18 mouse cellular contexts compared by ENCODE assay signal in the genomic region with DNA sequence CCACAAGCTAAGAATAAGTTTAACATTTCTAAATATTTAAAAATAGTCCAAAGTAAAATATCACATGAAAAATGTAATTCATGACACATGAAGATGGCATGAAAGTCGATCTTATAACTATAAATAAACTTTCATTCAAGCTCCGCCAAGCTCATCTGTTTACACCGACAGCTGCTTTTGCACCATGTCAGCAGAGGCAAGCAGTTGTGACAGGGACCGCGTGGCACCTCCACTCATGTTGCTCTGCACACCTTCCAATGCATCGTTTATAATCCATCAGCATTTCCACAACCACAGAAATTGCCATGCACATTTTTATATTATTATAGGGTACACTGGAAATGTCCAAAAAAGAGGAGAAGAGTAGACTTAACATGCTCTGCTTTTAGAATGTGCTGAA.
"Had no signal": no experiment of that assay in that cellular context is flagged by ENCODE, and none has a peak within 500 bp of the region (broad histone marks: within the 10 kb centered on the region; RNA-seq: fewer than 3 reads in every experiment).

No protein-coding gene starts in this region.

- H3K4me2 ChIP-seq: lung, embryonic 14.5 days; midbrain, embryonic 12.5 days; neural tube, embryonic 12.5 days; stomach, embryonic 15.5 days had no signal

- H3K4me3 ChIP-seq: midbrain, embryonic 10.5 days; midbrain, embryonic 12.5 days; neural tube, embryonic 12.5 days; stomach, embryonic 15.5 days had no signal

- H3K36me3 ChIP-seq: midbrain, embryonic 10.5 days; midbrain, embryonic 12.5 days; neural tube, embryonic 12.5 days; stomach, embryonic 15.5 days had no signal

- ATAC-seq: midbrain, embryonic 16.5 days had no signal

- H3K9ac ChIP-seq: lung, embryonic 14.5 days; midbrain, embryonic 12.5 days; neural tube, embryonic 12.5 days; stomach, embryonic 15.5 days had no signal

- H3K9me3 ChIP-seq: midbrain, embryonic 12.5 days; neural tube, embryonic 12.5 days; stomach, embryonic 15.5 days had no signal

- H3K4me1 ChIP-seq: midbrain, embryonic 10.5 days; midbrain, embryonic 12.5 days; neural tube, embryonic 12.5 days; stomach, embryonic 15.5 days had no signal

- DNase-seq: lung, adult 18-20 months; lung, embryonic 14.5 days; lung, postnatal 10 days; lung, postnatal 4 days; midbrain, embryonic 14.5 days; retina, postnatal 1 day; right cerebral cortex, adult 18-20 months; right cerebral cortex, postnatal 25 days; right cerebral cortex, postnatal 4 days; thymus, adult 2 months; thymus, postnatal 25 days; thymus, postnatal 4 days had no signal

- H3K27ac ChIP-seq: midbrain, embryonic 10.5 days; midbrain, embryonic 12.5 days; neural tube, embryonic 12.5 days; stomach, embryonic 15.5 days; stomach, postnatal 0 days had no signal

- H3K27me3 ChIP-seq: midbrain, embryonic 12.5 days; neural tube, embryonic 12.5 days; stomach, embryonic 15.5 days had no signal
